Mouse (Mus musculus) heart, postnatal 4 days (tissue): ENCODE measurements around the gene C1qb. TPM values are rescaled to one million over a fixed set of nuclear protein-coding genes. Genes with fewer than 3 reads are reported as not detected.

Source experiments
- DNase-seq: peaks from one replicate; pipeline ENCODE4 v3.0.0; 2021
- total RNA-seq, 2 experiments: library from RNA; stranded (reverse); gene quantifications; 2 replicates each; pipeline ENCODE4 v1.2.3; 2021

The C1qb gene
- total RNA-seq: 10 to 100 TPM; 14.6 to 17.9 TPM

GRCm38 (mm10) chr4:136886101-136886500, at the start of gene C1qb:
C1qb (minus strand) TSS chr4:136886187.
- no peak for DNase-seq

GRCm38 (mm10) chr4:136934746-136935613, 49.0 kb upstream of the C1qb start:
- peak; percentile 21 for DNase-seq

DNA sequence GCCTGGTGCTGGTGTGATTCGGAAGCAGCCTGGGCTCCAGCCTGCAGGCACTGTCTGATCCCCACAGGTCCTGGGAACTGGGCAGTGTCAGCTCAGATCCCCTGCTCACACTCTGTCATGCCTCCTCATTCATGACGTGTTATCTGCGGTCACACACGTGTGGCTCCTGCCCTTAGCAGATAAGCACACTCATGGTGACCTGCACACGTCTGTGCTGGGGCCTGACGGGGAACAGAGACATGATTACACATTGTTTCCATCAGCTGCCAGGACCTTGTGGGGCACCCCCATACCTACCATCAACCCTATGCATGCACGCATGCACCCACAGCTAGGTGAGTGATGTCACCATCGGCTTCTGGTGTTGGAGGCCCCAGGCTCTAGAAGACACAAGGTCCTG, 44.5 kb upstream of the C1qb start:
- no peak for DNase-seq

DNA sequence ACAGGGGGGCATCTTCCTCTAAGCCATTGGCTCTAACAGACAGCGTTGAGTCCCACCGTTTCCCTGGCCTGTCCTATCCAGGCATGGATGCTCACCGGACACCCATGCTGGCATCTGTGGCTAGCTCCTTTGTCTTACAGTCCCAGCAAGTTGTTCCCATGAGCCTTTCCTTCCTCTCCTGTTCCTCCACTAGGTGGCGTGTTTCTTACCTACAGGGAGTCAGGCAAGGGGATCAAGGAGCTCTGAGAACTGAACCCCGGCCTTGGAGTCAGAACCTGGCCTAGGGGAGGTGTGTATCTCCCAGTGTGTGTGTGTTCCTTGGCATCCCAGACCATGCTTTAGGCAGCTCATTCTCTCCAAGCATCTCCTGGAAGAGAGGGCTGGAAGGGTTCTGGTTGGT, 42.9 kb upstream of the C1qb start:
- peak; percentile 20 for DNase-seq

- DNase-seq: no peak
Observed at GRCm38 (mm10) chr4:136925804-136926203, 39.8 kb upstream of the C1qb start.

GRCm38 (mm10) chr4:136924529-136924928, 38.5 kb upstream of the C1qb start:
- peak; percentile 85 for DNase-seq

GRCm38 (mm10) chr4:136919526-136919925, 33.5 kb upstream of the C1qb start:
- no peak for DNase-seq

- DNase-seq: no peak
Observed at GRCm38 (mm10) chr4:136918834-136919233, 32.8 kb upstream of the C1qb start.

DNA sequence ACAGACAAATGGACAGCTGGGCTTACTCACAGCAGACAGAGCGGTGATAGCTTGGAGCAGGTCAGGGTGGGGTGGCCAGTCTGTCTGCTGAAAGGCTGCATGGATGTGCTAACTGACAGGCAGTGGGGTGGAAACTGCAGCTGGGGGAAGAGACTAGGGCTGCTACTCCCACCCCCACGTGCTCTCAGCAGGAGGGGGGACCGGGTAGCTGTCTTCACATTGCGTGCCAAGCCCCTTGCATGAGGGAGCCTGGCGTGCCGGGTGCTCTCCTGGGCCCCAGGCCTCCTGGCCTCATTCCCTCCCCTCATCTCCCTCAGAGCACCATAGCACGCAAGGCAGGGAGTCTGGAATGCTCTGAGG, 31.2 kb upstream of the C1qb start:
- no peak for DNase-seq

GRCm38 (mm10) chr4:136916359-136917164, 30.6 kb upstream of the C1qb start:
- no peak for DNase-seq

GRCm38 (mm10) chr4:136912841-136913240, 26.9 kb upstream of the C1qb start:
- no peak for DNase-seq

GRCm38 (mm10) chr4:136911804-136912203, 25.8 kb upstream of the C1qb start:
- DNase-seq: no peak

DNA sequence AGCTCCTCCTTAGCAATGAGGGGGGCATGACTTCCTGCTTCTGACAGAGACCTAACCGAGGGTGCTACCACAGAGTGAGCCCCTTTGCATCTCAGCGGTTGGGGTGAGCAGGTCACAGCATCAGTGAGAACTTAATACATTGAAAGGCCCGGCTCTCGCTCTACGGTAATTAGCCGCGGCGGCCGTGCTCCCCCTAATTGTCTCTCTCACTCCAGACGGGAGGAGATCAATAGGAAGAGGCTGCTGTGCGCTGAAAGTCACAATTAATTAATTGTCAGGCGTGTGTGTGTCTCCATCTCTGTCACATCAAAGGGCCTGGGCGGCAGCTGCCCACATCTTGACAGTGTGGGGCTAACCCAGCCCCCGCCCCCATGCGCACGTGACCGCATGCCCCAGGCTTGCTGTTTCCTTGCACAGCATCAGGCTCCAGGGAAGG, 25.2 kb upstream of the C1qb start:
- no peak for DNase-seq

GRCm38 (mm10) chr4:136907809-136908208, 21.8 kb upstream of the C1qb start:
- DNase-seq: no peak

GRCm38 (mm10) chr4:136907033-136907432, 21.0 kb upstream of the C1qb start:
- peak; percentile 76 for DNase-seq

DNA sequence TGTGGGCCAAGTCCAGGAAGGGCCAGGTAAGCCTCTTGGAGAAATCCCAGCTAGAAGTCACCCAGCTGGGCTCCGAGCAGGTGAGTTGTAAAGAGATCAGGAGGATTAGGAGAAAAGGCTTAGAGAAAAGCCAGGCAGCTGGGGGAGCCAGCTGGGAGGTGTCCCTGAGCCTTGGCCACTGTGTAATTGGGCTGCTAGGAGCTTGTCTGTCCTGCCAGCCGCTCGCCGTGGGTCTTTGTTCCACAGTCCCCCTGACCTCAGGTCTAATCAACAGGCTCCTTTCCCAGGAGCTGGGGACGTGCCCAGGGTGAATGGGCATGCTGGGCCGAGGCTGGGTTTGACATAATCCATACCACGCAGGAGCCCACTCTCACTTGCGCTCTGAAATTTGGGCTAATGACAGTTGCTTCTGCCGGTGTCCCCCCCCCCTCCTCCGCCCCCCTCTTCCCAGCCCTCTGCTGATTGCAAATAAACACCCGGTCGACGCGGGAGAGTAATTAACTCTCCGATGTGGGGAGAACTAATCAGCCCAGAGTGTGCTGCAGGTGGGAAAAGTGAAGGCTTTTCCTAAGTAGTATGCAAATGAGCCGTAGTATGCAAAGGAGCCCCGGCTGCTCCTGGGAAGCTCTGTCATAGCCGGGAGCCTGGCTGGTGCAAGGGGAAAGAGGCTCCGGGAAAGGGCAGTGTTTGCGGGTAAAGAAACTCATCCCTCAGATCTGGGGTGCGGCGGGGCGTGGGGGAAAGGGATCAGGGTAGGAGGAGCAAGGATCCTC, 19.0 kb upstream of the C1qb start:
- no peak for DNase-seq

GRCm38 (mm10) chr4:136899154-136899553, 13.2 kb upstream of the C1qb start:
- no peak for DNase-seq

- no peak for DNase-seq
Observed at GRCm38 (mm10) chr4:136898637-136899036, 12.7 kb upstream of the C1qb start, which contains the start of gene C1qa. C1qa (minus strand) TSS chr4:136898803.

GRCm38 (mm10) chr4:136898084-136898598, 12.2 kb upstream of the C1qb start:
- no peak for DNase-seq

- no peak for DNase-seq
Observed at GRCm38 (mm10) chr4:136896461-136896860, 10.5 kb upstream of the C1qb start.

- no peak for DNase-seq
Observed at GRCm38 (mm10) chr4:136895861-136896260, 9.9 kb upstream of the C1qb start.

- no peak for DNase-seq
Observed at GRCm38 (mm10) chr4:136894821-136895220, 8.8 kb upstream of the C1qb start.
